Comparison of ENCODE assay signal across 7 mouse cellular contexts in the genomic region with DNA sequence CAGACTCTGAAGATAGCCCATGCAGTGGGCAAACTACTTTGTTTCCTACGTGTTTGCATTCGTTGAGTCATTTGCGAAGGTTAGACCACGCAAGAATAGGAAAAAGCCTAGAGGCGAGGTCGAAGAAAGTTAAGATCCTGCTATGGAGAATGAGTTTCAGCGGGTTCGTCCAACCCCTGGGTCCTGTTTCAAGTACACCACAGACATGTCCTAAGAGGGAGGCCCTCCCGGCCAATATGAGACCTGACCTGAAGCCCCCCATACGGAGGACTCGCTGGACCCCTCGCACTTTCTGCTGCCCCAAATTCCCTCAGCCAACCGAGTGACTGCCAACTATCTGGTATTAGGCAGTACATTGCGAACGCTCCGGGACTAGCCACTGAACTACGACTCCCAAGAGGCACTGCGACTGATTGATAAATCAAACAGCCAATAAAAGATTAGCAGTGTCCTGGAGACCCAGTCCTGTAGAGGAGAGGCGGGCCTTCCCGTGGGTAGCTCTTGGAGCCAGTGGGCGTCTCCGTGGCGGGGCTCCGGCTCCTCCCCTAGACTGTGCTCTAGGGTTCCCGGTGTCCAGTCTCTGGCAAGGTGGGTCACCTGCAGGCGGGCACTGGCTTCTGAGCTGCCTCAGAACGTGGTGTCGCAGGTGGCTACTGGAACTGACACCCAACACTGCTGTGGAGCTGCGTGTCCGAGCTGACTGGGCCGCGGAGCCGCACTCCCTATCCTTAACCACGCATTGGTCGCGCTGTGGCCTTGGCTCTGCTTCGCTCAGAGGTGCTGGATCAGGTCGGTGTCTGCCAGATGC. TPM values are rescaled to one million over a fixed set of nuclear protein-coding genes. Genes with fewer than 3 reads are reported as not detected.
DNase-seq lines count a peak whose midpoint lies in the region; ATAC-seq lines count a peak whose summit lies in the region.

Gene Zfp174, plus strand, starts transcription at position 558 of the 808 bp plus-strand sequence.

- H3K9ac ChIP-seq in intestine, embryonic 16.5 days (ENCODE audit: low read depth, low read length) = peak within 1 kb of the TSS; percentile 83
- H3K9ac ChIP-seq in midbrain, embryonic 11.5 days (ENCODE audit: low read length) = peak within 1 kb of the TSS; percentile 72

- intact Hi-C loops in left cerebral cortex, postnatal 36 days (cut with DNase I) = loop anchor here (10.0 kb wide), 1 partner anchor 102 kb away; the partner anchor contains the start of gene Zfp263

- H3K4me2 ChIP-seq in intestine, embryonic 16.5 days (ENCODE audit: low read depth, low read length) = peak within 1 kb of the TSS; percentile 88
- peak within 1 kb of the TSS; percentile 69 for H3K4me2 ChIP-seq in midbrain, embryonic 11.5 days

- H3K36me3 ChIP-seq in intestine, embryonic 16.5 days (ENCODE audit: control insufficient read depth, insufficient read depth, low read length) = no peaks in the 10 kb centered on the region
- no peaks in the 10 kb centered on the region; the same call in 1 of the 2 replicates for H3K36me3 ChIP-seq in midbrain, embryonic 11.5 days (ENCODE audit: control insufficient read depth, insufficient read depth, low read length)

- no peaks in the 10 kb centered on the region for H3K27me3 ChIP-seq in intestine, embryonic 16.5 days (replicated peaks; ENCODE audit: control insufficient read depth, insufficient read depth, low read length)
- no peaks in the 10 kb centered on the region for H3K27me3 ChIP-seq in midbrain, embryonic 11.5 days (ENCODE audit: control insufficient read depth, insufficient read depth, low read length)

- peak; percentile 100 for ATAC-seq in intestine, embryonic 16.5 days
- peak; percentile 99 for ATAC-seq in midbrain, embryonic 11.5 days (ENCODE audit: low FRiP score)

- peak within 1 kb of the TSS; percentile 80 for H3K4me3 ChIP-seq in intestine, embryonic 16.5 days (ENCODE audit: low read length)
- H3K4me3 ChIP-seq in midbrain, embryonic 11.5 days (ENCODE audit: low read depth, low read length) = peak within 1 kb of the TSS; percentile 68

- H3K9me3 ChIP-seq in intestine, embryonic 16.5 days (ENCODE audit: control insufficient read depth, low read length) = no peaks in the 10 kb centered on the region
- H3K9me3 ChIP-seq in midbrain, embryonic 11.5 days (ENCODE audit: control insufficient read depth, low read length) = no peaks in the 10 kb centered on the region

- DNase-seq in adrenal gland, adult 8-10 months = peak; percentile 95
- peak; percentile 93 for DNase-seq in embryo, embryonic 9.5 days (ENCODE audit: extremely low spot score)
- DNase-seq in gastrocnemius, postnatal 4 days (ENCODE audit: low spot score in 2 of 2) = peak; percentile 80 to 90
- DNase-seq in left cerebral cortex, postnatal 36 days (ENCODE audit: low spot score in 2 of 2) = peak; percentile 92 to 94
- peak; percentile 99 for DNase-seq in midbrain, embryonic 11.5 days (ENCODE audit: low spot score, missing footprints)
- peak; percentile 95 for DNase-seq in skeletal muscle tissue, adult 2 months (ENCODE audit: low read depth, low spot score)

- WGBS in intestine, embryonic 16.5 days = 3% methylated on average over 38 of the region's 38 CpGs
- WGBS in midbrain, embryonic 11.5 days = 4% methylated on average over 38 of the region's 38 CpGs

- peaks cover 8% of the 10 kb centered on the region; the same call in 1 of the 2 replicates for H3K4me1 ChIP-seq in intestine, embryonic 16.5 days (ENCODE audit: control insufficient read depth, insufficient read depth, low read length)
- no peaks in the 10 kb centered on the region for H3K4me1 ChIP-seq in midbrain, embryonic 11.5 days (ENCODE audit: control insufficient read depth, insufficient read depth, low read length)

- peak within 1 kb of the TSS; percentile 45 for H3K27ac ChIP-seq in intestine, embryonic 16.5 days (ENCODE audit: low read length)
- H3K27ac ChIP-seq in midbrain, embryonic 11.5 days (ENCODE audit: low read depth, low read length) = no peak within 1 kb of the TSS

RNA-seq across cellular contexts. Expression of gene Zfp174, which starts in this region (rescaled TPM):
- 10 to 100 TPM in 2 of 4 experiments, 1 to 10 TPM in 2; 6.2 to 22.0 (median 13.8) TPM for total RNA-seq in adrenal gland, adult 8-10 months (2022)
- 1 to 10 TPM; 1.7 to 1.9 TPM for total RNA-seq in gastrocnemius, postnatal 4 days (2021)
- 0.65 and 0.82 TPM in 2 replicates for polyA plus RNA-seq in intestine, embryonic 16.5 days (2015; fragmentation: Nextera tagmentation; extraction: Ambion mirVana)
- 1 to 10 TPM; 5.2 to 5.3 TPM for total RNA-seq in left cerebral cortex, postnatal 36 days (2021)
- 1.3 and 1.6 TPM in 2 replicates for polyA plus RNA-seq in midbrain, embryonic 11.5 days (2014; fragmentation: Nextera tagmentation; extraction: Ambion mirVana)

Comparison
In these comparisons a context has a peak if more than half of its experiments do, and no peak if none do; other contexts are left out.
1. Peak in ATAC-seq, H3K4me3 ChIP-seq, H3K27ac ChIP-seq, H3K9ac ChIP-seq and H3K4me2 ChIP-seq in intestine, embryonic 16.5 days; RNA of the gene not detected or under 1 TPM.